Mouse (Mus musculus): Measurements from ENCODE around the gene Smdt1.

DNA sequence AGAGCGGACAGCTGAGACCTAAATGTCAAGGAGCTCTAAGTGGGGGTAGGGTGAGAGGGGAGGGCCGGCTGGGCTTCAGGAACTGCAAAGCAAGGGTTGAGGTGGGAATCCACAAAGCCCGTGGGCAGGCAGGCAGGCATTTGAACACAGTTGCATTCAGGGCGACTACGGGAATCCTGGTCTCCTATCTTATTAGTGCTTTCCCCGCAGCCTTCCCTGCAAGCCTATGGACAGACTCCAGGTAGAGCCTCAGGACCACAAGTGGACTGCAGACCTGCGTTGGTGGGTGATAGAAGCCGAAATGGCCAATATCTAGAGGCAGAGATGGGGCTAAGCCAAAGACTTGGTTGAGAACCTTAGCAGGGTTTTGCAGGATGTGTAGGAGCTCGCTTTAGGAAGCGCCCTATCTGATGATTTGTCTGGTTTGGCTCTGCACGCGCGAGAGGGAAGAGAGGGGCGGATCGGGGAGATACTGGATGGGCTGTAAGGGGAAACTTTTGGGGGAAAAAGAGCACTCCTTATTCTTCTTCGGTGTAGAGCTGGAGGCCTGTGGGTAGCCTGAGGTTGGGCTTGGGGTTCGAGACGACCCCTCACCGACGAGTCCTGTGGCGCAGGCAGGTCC lies 1.8 kb downstream of the Smdt1 start:
- TF ChIP-seq CTCF (conservative IDR thresholded peaks at IDR 0.05; ENCODE audit: low read length) (no peak), NANOG (IDR thresholded peaks at IDR 0.05; ENCODE audit: borderline replicate concordance, low read length) (no peak)

Measured in E14TG2a.4 (cell line).